Mouse (Mus musculus): ENCODE data around the gene Astn1.

Gene Astn1

DNA sequence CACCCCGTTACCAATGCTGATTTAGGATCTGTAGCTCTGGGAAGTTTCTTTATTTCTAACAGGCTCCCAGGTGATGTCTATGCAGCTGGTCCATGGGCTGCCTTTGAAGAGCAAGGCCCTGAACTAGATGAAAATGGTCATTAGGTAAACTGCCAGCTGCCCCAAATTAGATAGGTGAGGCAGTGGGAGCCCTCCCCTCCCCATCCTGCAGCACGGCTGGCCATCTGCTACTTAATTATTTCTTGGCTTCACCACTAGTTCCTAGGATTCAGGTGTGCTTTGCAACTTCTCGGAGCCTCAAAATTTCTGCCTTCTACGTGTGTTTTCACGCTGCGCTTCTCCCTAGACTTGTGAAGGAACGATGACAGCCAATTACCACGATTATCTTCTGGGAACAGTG is 59.4 kb downstream of the Astn1 start:
- DNase-seq: no peak

GRCm38 (mm10) chr1:158422739-158423138 is 60.7 kb downstream of the Astn1 start:
- no peak for DNase-seq

DNA sequence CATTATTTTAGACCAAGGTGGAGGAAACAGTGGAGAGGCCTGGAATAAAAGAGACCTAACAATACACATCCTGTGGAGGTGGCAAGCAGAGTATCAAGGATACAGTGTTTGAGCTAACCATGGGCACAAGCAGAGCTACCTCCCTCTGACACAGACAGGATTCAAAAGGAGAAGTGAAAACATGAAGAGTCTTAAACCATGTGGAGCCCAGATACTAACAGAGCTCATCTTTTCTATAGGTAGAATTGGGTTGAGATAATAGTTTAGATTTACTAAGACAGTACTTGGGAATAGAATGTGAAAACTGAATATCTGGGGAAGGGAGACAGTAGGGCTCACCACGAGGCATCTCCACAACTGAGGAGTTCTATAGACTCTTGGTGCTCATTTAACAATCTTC is 84.0 kb downstream of the Astn1 start:
- no peak for DNase-seq

- DNase-seq: no peak
These were observed 85.9 kb downstream of the Astn1 start for GRCm38 (mm10) chr1:158447956-158448355.

- no peak for DNase-seq
These were observed 90.6 kb downstream of the Astn1 start for GRCm38 (mm10) chr1:158452675-158453074.

DNA sequence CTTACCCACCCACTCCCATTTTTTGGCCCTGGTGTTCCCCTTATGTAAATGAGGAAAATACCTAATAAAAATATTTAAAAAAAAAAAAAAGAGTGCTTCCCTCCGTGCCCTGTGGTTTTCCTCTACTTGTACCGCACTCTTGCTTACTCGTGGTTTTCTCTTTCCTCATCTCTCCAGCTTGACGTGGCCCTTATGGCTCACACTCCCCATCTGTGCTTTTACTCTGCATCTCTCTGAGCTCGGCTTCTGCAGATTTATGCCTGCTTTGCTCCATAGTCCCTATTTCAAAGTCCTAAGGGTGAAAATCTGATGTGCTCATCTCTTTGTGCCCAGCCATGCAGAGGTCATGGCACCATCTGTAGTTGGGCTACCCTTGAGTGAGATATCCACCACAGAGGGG is 91.5 kb downstream of the Astn1 start:
- no peak for DNase-seq

DNA sequence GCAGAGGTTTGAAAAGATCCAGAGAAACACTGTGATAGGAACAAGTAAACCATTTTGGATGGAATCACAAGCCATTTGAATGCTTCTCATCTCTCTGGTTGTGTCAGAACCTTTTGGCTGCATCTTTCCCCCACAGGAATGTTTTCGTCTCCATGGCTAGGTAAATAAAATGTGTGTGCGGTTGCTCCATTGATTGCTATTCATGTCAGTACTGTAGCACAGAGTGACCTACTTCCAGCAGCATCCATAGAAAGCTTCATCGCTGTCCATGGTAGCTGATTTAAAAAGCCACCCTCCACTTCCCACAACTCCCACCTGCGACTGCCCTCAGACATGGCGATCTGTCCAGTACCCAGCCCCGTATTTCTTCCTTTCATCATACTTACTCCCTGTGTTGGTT is 101.9 kb downstream of the Astn1 start:
- DNase-seq: peak; percentile 10 to 18

DNA sequence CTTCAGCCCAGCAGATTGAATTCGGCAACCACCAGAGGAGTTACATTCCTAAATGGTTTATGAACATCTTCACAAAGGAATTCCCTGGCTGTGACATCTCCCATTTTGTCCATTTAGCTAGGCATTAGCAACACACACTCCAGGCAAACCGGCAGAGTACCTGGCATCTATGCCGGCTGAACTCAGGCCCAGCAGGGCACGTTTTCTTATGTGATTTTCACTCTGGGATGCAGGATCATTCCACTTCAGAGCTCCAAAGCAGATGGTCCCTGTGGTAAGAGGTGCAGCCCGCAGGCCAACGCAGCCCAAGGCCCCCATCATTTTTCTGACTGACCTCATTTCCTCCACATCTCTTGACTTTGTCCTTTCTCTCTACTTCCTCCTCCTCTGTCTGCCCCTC is 103.2 kb downstream of the Astn1 start:
- DNase-seq: no peak

DNA sequence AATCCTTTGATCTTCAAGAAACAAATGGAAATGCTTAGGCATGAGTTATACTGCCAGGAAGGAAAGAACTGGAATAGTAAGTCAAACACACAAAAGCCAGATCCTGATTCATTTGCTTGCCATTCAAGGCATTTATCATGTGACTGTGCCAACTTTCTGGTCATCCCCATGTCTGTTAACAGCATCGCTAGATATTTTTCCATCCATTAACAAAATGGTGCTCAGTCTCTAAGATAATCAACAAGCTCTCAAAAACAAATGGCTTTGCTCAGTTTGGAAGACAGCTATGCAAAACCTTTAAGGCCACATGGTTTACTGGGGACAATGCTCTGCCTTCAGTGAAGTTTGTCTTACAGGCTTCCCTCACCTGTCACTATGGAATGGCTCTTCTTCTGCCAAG is 115.8 kb downstream of the Astn1 start:
- no peak for DNase-seq

DNA sequence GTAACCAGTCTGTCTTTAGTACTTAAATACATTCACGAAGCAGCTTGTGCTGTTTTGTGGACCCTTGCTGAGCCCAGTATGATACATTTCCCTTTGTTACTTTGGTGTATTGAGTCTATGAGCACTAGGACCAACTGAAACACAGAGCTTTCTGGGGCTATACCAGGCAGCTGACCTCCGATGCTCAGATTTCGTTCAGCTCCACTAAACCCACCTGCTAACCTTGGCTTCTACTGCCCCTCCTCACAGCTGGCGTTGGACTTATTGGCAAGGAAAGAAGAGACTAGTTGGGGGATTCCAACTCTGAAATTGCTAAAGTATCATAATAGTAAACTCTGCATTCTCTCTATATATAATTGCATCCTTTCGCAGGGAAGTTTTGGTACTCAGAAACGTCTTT is 118.2 kb downstream of the Astn1 start:
- no peak for DNase-seq

DNA sequence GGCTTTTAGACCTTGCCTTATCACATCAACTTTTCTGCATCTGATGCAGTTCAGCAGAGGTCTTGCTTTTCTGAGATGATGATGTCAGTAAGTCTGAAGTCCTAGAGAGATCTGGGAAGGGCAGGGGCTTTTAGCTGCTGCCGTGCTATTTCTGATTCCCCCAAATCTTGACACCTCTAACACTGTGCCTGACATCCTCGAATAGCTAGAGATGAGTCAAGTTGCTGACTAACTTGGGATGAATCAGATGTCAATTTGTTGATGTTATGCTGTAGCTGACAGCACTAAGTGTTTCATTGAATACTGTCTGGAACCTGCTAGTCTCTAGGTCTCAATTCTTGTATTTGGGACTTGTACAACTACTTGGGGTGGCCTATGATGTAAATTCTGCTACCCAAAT is 121.7 kb downstream of the Astn1 start:
- DNase-seq: no peak

DNA sequence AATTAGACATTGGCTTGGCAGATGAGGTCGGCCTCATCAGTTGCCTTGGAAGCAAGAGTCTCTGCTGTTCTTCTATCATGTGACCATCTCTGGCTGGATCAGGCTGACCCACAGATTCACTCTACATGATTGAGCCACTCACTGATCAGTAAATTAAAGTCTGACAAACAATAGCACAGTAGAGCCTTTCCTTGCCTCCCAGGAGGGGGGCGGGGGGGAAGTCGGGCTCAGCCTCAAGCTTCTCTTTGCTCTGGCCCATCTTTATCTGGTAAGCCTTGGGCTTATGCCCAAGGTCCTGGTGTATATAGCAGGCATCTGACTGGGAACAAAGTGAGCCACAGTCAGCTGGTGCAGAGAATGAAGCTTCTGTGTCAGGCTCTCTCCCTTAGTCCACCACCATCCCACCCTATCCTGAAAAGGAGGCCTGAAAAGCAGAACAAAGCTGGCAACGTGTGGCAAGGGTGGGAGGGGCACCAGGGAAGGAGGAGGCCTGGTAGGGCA is 127.5 kb downstream of the Astn1 start:
- no peak for DNase-seq

DNA sequence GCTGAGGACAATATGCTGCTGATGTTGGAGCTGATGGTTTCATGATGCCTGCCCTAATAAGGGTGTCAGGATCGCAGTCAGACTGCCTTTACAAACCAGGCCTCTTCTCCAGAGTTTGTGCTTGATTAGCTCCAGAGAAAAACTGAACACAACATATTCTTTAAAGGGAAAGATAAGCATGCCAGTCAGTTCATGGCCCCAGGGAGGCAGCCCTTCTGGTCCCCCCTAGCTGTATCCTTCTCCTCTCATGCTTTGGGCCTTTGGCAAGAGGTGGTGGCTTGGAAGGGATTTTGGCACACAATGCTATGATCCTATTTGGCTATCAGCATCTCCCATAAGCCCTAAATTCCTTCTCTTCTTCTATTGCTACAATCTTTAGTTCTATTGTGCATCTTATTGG is 128.1 kb downstream of the Astn1 start:
- no peak for DNase-seq

DNA sequence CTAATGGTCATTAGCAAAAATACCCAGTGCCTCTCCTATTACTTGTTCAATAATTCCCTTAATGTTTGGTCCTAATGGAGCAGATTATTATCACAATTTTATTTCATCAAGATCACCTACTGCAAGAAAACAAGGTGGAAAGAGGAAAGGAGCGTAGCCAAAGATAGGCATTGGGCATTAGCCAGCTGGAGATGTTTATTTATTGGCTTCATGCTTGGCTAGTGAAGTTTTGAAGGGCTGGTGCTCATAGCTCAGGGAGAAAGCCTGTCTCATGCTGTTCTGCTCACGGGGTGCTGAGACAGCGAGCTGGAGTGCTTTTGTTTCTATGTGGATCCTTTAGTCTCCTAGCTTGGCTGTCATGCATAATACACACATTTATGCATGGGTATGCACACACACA is 131.2 kb downstream of the Astn1 start:
- no peak for DNase-seq

DNA sequence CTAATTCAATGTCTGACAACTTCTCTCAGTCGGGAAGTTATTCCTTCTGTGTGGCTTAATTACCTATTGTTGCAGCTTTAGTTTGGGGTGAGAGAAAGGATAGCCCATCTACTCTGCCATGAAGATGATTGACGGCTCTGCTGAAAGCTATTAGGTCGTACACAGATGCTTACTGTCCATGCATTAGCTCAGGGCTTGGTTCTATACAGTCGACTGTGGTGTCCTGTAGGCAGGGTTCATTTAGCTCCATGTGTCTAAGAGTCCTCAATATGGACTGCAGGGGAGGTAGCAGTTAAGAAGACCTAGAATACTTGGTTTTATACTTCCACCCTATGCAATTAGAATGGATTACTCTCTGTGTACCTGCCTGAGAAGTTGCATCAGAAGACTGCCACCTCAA is 138.1 kb downstream of the Astn1 start:
- DNase-seq: no peak

GRCm38 (mm10) chr1:158501019-158501418 is 138.9 kb downstream of the Astn1 start:
- DNase-seq: peak in 1 of 2 experiments; percentile 6

DNA sequence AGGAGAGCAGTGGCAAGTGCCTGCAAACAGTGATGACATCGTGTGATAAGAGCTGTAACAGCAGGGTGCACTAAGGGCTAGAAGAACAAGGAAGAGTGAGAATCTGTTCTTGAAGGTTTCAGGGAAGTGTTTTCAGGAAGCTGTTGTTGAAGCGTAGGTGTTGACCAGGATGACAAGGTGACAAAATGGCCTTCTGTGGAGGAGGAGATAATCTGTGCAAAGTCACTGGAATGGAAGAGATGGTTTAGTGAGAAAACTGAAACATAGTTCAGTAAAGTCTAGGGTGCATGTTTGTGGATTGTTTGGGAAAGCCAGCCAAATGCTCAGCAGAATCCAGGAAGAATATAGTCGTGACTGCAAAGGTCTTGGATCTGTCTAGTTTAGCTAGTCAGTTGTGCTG is 145.5 kb downstream of the Astn1 start:
- DNase-seq: no peak

DNA sequence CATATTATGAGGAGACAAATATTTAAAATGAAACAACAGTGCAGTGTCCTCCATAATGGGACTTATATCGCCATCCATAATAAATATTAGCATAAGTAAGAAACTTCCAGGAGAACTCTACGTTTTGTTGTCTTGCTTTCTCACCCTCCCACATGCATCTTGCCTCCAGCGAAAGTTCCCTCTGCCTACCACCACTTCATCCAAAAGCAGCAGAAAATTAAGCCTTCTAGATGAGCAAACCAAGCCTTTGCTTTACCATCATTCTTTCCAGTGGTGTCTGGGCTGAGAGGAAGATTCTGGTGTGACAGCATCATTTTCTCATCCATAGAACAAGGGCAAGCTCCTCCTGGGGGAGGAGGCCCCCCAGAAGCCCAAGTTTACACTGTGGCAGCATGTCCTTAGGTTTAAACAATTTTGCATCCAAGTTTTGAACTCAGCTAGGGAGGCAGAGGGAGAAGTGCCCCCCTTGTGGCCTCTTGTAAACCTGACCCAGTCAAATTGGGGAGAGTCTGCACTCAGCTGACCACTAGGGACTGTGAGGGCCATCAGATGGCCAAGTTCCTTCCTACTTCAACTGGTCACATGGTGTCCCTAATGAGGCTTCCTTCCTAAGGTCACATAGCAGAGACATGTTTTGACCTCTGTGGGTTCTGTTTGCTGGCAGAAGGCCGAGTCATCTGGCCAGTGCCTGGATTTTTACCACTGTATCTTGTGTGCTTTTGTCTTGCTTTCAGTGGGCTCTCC is 147.2 kb downstream of the Astn1 start:
- peak in 1 of 2 experiments; percentile 5 for DNase-seq

- no peak for DNase-seq
These were observed 148.6 kb downstream of the Astn1 start for GRCm38 (mm10) chr1:158510478-158511207.

DNA sequence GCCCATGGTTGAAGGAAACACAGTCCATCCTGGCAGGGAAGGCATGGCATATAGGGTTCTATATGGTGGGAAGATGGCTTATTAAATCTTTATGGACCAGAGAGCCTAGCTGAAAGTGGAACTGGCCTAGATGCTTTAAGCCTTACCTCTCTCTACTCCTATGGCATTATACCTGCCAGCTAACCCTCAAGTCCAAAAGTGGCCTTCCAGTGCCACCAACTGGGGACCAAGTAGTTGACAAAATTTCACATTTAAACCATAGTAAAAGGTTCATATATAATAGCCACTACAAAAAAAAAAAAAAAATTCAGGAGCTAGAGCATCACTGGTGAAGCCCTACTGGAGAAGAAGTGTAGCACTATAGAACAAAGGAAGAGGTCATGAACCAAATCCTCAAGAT is 150.0 kb downstream of the Astn1 start:
- DNase-seq: no peak

- no peak for DNase-seq
These were observed 150.6 kb downstream of the Astn1 start for GRCm38 (mm10) chr1:158512636-158513035.

GRCm38 (mm10) chr1:158513572-158513971 is 151.5 kb downstream of the Astn1 start:
- DNase-seq: no peak

DNA sequence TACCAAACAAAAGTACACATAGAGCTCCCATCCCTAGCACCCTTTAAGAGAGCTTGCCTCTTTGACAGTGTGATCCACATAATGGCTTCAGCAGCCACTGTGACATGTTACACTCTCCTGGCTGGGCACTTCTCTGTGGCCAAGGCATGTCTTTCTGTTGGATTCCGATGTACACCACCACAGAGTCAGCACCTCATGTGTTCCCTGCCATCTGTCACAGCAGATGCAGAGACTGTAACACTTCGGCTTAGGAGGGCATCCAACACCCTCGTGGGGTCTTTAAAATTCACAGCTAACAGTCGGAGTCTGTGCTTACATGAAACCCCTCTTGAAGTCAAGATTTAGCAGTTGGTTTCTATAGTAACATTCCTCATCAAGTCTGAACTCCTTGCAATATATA is 154.5 kb downstream of the Astn1 start:
- DNase-seq: no peak

GRCm38 (mm10) chr1:158536195-158536594 is 174.1 kb downstream of the Astn1 start:
- no peak for DNase-seq
